Mouse (Mus musculus) heart, embryonic 15.5 days (tissue): ENCODE results near the gene Zfp638. TPM values are rescaled to one million over a fixed set of nuclear protein-coding genes. Genes with fewer than 3 reads are reported as not detected.

Experiments used
- polyA plus RNA-seq: library from polyadenylated mRNA; unstranded; fragments of >200 nt; fragmentation: Nextera tagmentation; extraction: Ambion mirVana; gene quantifications from 2 replicates; pipeline ENCODE4 v1.2.1, GENCODE M21; 2015

Zfp638 gene
- polyA plus RNA-seq, 1 experiment from 2014 or later: 40.6 TPM

Other genes starting within 250 kb of the Zfp638 start
- 0.19 and 0.50 TPM in 2 replicates for gene Clec4f, start 210.9 kb upstream of the Zfp638 start, polyA plus RNA-seq
- gene Cd207, start 189.3 kb upstream of the Zfp638 start, polyA plus RNA-seq: 0.20 and 0.26 TPM in 2 replicates
- not detected in 2 replicates for gene Vax2, start 155.8 kb upstream of the Zfp638 start, polyA plus RNA-seq
- gene Atp6v1b1, start 124.1 kb upstream of the Zfp638 start, polyA plus RNA-seq: 0.16 TPM in 1 of 2 replicates, not detected in the other
- 0.10 and 0.24 TPM in 2 replicates for gene Ankrd53, start 104.5 kb upstream of the Zfp638 start, polyA plus RNA-seq
- gene Tex261, start 91.3 kb upstream of the Zfp638 start, polyA plus RNA-seq: 74.6 and 76.4 TPM in 2 replicates
- gene Nagk, start 72.1 kb upstream of the Zfp638 start, polyA plus RNA-seq: 61.2 and 65.0 TPM in 2 replicates
- gene Paip2b, start 35.4 kb upstream of the Zfp638 start, polyA plus RNA-seq: 13.1 and 15.3 TPM in 2 replicates
- gene Dysf, start 141.5 kb downstream of the Zfp638 start, polyA plus RNA-seq: 12.4 and 14.4 TPM in 2 replicates